Mouse (Mus musculus) embryo, embryonic 10.5 days (tissue): ENCODE results near the gene Slc8a1.
A peak's percentile ranks its signal among the peaks of the same experiment; 100 is the strongest.

Source experiments
- DNase-seq: peaks from one replicate; pipeline ENCODE4 v3.0.0-alpha.2; 2015; ENCODE audit warnings: low spot score

The Slc8a1 gene

DNA sequence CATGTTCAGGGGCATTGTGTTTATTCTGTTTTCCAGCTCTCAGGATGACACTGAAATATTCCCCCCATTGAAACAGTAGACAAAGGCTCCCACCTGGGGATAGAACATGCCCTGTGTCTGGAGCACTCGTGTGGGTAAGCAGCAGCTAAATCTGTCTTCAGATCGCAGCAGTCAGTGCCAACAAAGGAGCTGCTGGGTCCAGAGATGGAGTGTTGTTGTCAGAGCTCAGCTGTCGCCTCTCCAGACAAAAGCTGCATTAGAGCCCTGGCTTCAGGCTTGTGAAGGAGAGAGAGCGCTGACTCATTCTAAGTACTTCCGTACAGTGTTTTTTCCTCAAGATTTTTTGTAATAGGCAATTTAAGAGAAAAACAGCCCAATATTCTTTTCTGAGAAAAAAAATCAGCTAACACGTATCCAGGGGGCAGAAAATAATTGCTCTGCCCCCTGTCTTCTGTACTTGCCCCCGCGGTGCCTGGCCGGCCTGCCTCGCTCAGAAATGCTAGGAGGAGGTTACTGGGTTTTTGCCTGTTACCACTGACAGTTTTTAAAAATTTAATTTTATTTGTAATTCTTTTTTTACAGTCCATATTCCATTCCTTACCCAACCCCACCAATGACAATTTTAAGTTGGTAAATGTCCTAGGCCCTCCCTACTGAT, 318.2 kb downstream of the Slc8a1 start:
- peak; percentile 62 for DNase-seq

DNA sequence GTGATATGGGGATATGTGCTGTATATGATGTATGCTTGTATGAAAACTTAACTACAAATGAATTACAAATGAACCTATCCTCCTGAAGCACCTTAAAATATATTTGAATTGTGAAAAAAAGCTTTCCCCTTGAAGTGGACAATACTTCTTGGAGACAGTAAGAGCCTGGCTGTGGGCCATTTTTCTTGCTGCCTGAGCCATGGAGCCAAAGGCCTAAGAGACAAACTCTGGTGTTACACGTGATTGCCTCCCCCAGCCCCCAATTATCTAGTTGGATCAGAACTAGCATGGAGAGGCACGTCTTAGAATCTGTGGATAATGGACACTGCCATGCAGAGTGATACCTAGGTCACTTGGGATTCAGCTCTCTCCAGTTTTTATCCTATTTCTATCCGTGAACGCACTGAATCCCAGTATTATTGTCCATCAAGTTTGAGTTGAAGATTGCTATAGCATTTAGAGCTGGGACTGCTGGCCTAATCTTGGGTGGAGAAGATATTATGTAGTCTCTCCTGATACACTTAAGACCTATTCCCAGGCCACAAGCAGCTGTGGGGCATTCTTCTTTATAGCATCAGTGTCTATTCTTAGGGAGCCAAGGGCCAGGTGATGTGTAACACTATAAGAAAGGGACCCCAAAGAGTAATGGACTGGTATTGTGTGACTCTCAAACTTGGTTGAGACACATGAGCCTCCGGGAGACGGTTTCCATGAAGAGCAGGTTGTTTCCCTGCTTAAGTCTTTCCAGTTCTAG, 321.6 kb downstream of the Slc8a1 start:
- no peak for DNase-seq

DNA sequence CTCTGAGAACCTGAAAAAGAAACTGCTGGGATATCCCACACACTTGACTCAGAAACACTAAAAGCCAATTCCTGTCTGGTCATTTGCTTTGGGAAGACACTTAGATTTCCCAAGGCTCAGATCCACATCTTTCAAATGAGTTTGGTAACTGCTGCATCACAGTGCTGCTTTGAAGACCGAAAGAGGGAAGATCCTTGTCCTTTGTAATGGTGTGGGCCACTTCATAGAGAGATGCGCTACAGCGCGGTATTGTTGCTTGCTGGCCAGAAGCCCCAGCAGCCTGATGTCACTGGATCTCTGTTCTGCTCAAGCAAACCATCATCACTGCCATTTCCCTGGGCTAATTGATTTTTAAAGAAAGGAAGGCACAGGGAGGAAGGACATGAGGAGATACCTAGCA, 325.4 kb downstream of the Slc8a1 start:
- DNase-seq: no peak

DNA sequence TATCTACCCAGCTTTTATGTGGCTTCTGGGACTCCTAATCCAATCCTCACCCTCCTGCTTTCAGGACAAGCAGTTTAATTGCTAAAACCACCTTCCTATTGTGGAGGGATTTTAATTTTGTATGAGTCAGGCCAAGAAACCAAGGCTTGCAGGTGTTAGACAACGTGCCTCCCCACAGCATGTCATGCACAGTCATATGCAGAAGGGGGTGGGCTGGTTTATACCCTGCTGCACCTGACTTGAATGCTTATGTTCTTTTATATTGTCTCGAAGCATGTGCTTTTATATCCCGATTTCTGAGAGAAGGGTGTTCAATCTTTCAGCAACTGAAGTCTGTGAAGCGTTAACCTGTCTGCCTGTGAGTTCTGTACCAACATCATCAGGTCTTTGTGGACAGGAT, 334.0 kb downstream of the Slc8a1 start:
- DNase-seq: no peak

DNA sequence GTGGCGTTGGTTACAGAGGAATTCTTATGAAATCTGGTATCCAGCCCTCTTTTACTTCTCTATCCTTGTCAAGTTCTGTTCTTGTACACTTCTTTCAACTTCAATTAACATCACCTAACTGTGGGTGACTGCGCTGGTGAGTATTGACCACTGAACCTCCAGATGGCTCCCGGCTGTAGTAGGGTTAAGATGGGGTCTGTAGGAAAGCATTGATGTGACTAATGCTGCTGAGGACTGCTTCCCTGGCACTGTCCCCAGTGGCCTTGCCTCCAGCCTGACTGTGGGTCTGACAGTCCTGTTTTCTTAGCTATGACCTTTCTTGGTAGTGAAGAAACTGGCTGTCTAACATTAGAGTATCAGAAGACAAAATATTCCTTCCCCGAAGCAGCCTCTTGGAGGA, 335.1 kb downstream of the Slc8a1 start:
- DNase-seq: no peak

DNA sequence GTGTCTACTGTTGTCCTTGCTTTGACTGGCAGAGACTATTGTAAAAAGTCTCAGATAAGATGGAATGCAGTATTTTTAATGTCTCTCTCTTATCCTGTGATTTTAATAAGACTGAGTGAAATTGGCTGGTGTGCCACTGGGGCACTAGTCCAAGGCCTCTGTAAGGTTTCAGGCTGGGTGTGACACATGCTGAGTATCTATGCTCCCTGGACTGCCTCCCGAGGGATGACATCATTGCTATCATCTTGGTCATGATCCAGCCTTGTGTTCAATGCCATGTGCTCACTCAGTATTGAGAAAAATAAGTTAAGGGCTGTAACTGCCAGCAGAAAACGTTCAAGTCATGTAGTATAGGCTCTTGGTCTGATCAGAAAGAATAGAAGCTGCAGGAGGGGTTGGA, 335.5 kb downstream of the Slc8a1 start:
- no peak for DNase-seq

DNA sequence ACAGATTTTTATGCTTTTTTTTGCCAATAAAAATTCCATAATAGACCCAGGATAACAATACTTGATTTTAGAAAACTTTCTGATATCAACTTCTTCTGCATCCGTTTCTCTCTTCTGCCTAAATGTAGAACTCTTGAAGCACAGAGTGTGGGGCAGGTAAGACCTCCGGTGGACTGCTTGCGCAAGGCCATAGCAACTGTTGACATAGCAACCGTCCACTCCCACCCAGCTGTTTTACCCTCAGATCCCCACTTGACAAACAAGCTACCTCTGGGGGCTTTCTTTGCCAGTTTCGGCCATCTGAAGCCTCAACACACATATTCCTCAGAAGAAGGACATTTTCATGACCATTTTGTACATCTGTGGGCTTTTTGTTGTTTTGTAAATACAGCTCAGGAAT, 337.8 kb downstream of the Slc8a1 start:
- DNase-seq: peak; percentile 26

DNA sequence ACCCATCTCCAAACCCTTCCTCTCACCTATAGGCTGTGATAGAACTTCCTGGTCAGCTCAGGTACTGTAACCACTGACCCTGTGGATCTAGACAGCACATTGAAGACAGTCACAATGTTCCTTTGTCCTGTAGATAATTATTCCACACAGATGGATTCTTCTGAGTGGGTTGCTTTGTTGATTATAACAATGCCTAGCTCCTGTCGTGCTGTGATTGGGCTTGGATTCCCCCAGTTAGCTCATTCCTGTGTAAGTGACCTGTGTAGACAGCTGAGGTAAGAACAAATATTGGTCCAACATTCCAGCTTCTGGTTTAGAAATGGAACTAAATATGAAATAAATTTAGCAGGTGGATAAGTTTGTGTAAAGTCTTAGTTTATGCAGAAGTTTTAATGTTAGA, 340.7 kb downstream of the Slc8a1 start:
- DNase-seq: no peak

DNA sequence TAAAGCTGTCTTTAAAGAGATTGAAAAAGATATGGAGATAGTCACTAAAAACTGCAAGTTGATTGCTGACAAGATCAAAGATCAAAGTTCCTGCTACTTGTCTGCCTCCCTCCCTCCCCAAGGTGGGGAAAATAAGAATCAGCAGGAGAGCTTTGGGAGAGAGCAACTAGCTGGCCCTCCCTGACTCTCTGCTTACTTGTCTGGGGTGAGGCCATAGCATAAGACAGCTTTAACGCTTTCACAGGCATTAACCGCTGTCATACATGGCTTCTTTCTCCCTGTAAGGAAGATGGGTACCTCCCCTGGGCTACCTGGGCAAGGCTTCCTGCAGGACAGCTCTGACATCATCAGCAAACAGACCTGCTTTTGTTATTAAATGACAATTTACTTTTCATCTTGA, 344.1 kb downstream of the Slc8a1 start:
- no peak for DNase-seq

DNA sequence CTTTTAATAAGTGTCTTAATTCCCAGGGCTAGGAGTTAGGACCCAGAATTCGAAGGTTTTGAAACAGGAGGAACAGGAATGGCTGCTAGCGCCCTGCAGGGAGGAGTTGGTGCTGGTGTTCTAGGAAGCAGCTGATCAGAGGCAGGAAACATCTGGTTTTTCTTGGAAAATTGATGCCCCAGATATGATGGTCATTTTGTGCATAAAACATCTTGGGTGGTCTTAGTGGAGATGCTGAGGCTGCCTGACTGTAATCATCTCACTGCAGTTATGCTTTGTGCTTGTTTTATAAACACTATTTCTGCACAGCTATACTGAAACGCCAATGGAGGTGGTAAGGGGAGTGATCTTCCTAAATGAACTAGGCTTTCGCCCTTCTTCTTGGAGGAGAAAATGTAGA, 345.1 kb downstream of the Slc8a1 start:
- DNase-seq: no peak

DNA sequence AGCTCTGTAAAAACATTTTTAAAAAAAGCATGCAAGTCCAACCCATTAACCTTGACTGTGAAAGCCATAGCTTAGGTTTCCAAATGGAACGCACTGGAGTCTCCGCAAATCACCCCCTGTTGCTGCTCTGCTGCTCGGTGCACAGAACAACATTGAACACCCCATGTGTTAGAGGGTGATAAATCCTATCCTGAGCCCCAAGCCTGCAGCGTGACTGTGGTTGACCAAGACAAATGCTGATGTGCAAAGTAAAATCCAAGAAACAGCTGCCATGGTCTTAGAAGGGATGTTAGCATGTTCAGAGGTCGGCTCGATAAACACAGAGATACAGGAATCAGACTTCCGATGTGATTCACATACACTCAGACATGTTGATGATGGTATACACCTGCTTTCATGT, 346.7 kb downstream of the Slc8a1 start:
- no peak for DNase-seq

DNA sequence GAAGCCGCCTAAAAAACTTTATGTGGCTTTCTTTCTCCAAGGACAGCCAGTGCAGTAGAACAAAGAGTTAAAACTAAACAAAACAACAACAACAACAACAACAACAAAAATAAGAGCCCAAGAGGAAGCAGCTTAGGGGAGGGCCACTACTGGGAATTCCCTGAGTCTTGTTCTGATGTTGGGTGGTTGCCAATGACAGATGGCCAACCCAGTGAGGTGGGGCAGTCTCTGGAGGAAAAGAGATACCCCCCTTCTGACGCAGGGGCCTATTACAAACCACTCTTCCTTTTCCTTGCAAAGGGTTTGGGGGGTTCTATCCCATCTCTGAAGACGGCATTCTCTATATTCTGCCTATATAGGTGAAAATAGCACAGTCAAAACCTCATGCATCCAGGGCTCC, 347.4 kb downstream of the Slc8a1 start:
- no peak for DNase-seq

DNA sequence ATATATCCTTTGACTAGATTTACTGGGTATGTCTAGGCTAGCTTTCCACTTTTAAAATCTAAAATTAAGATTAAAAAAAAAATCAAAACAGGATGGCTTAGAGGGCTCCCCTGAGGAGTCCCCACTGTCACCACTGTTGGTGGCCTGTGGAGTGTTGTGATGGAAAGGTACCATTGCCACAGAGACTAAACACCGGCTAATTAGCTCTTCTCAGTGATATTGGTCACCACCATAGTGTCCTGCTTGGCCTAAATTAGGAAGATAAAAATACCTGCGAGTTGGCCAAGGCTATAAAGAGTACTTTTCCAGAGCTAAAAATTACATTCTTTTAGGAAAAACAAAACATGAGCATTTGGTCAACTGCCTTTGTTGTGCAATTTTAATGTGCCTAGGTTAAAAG, 352.1 kb downstream of the Slc8a1 start:
- DNase-seq: no peak

DNA sequence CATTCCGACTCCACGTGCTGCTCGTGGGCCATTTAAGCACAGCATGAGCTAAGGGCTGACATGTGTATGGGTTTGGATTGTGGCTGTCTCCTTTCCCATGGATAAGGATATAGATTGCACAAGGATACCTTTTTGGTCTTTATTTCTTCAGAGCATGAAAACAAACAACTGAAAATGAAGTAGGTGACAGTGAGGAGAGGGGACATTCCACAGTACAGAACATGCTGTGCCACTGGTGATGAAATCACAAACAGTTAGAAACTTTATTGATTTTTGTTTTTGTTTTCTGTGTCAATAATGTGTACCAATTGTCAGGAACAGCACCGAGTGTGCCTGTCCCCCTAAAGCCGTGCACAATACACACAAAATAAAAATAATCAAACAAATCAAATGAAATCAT, 352.7 kb downstream of the Slc8a1 start:
- DNase-seq: no peak

DNA sequence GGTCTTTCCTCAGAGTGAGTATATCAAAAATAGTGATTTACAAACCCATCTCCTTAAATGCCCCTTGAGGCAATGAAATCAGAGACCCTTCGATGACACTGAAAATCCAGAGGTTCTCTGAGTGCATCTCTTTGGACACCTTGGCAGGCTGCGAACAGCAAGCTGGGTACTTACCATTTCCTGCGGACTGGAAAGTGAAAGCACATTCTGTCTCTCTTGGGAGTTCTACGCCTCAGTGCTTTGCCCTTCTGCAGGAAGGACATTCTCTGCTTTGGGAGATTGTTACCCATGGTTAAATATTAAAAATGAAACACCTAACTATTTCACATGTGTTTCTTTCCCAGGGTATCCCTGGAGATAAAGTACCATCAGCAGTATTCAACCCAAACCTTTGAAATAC, 354.7 kb downstream of the Slc8a1 start:
- no peak for DNase-seq

DNA sequence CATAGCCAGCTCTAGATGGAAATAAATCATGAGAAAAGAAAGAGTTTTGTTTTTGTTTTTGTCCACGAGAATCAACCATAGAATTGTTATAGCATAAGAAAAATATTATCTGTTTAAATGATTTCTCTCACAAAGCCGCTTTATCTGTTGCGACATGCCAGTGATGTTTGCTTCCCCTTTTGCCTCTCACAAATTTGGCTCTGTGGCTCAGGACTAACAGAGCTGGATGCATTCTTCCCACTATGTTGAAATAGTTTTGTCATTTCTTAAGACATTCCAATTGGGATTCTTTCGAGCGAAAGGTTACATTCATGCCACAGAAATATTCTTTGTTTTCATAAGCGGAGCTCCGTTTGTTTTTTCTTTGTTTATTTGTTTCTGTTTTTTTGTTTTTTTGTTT, 359.7 kb downstream of the Slc8a1 start:
- DNase-seq: no peak

DNA sequence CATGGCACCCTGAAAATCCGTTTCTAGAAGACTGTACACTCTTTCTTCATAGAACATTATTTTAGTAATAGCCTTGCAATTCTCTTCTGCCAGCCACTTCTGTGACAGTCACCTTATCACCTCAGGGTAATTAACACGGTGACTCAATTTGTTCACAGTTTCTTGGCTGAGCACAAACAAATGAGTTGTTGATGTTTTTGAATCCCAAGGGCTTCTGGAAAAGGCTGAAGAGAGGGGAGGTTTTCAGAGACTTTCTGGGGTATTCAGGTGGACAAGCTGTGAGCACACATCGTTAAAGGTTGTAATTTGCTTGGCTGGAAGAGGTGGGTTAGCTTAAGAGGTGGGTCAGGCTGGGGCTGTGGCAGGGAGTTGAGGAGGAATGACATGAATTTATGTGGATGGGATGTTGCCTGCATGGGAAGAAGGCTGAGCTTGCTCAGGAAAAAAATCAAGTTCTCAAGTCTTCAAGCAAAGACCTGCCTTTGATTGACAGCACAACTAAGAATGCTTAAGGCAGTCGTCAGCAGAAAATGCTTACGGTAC, 360.3 kb downstream of the Slc8a1 start:
- no peak for DNase-seq

DNA sequence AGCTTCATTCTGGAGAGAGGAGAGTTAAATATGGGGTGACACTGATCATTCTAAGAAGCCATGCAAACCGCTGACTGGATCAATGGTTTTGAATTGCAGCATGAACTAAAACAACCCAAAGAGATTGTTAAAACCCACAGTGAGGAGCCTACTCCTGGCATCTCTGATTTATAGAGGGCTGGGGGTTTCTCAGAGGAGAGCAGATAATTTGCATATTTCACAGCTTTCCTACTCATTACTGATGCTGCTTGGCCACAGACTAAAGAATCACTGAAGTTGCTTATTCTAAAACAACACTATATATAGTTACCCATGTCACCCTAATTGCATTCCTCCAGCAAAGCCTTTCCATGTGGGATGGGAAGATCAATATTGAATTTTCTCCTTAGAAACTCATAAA, 361.0 kb downstream of the Slc8a1 start:
- peak; percentile 14 for DNase-seq

DNA sequence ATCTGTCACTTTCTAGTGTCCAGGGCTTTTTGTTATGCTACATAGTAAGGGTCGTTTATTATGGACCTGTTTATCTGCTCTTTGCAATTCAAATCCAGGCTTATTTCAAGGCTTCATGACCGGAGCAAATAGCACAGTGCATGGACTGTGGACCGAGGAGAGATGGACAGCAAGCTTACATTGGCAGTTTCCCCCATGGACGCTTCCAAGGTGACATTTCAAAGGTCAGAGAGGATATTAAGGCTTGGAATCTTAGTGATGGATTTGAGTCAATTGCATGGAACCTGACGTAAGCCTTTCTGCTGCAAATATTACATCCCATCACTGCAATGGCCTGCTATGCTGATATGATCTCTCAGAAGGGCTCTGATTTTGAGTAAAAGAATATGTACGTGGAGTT, 362.3 kb downstream of the Slc8a1 start:
- no peak for DNase-seq

DNA sequence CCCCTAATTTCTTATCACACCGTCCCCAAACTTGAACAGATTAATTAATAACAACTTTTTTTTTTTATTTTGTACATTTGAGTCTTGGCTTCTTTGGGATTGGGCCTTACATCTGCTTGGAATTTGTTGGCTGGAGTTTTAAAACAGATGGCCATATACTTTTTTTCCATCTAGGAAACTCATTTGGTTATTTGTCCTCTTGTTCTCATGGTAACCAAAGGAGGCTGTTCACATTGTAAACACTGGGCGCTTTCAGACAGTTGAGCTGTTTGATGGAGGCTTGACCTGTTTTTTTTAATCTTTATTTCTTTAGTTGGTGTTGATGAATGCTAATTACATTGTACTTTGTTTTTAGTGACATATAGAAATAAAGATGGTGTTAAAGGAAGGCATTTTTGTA, 369.1 kb downstream of the Slc8a1 start:
- DNase-seq: no peak

DNA sequence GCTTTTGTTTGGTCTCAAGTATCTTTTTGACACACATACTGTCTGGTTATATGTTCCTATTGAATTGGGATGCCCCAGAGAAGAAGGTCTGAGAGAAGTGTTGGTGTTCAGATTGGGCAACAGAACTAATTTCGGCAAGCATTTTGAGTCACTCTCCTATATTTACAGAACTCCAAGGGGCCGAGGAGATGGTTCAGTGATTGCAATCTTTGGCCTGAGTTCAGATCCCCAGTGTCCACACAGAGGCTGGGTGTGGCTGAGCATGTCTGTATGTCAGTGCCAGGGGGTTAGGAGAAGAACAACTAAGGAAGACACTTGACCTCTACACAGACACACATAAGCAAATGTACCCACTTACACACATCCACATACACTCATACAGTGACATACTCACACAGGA, 369.7 kb downstream of the Slc8a1 start:
- no peak for DNase-seq

DNA sequence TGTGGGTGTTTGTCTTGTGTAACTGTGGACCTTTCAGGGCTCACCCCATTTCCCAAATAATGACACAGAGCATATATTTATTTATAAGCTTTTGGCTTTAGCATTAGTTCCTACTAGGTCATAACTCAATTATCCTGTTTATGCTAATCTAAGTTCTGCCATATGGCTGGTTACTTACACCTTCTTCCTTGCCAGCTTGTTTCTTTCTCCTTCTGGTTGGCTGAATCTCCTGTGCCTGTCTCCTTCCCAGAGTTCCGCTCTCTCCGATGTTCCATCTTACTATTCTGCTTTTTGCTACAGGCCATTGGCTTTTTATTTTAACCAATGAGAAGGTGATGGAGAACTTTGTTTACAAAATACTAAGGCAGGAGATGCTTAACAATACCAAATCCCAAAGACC, 374.8 kb downstream of the Slc8a1 start:
- no peak for DNase-seq

DNA sequence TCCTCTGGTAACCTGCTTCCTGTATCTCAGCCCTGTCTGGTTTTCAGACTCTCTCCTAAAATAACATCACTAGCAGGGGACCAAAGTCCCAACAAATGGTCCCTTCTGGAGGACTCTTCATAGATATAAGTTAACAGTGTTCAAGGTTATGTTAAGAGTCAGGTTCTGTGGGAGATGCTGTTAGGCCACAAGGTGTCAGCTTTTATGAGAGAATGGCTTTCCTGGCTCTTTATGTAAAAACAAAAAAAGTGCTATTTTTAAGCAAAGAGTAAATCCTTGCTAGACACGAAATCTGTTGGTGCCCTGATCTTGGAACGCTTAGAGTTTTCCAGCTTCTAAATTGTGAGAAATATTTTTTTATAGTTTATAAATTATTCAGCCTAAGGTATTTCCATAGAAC, 377.6 kb downstream of the Slc8a1 start:
- DNase-seq: no peak

DNA sequence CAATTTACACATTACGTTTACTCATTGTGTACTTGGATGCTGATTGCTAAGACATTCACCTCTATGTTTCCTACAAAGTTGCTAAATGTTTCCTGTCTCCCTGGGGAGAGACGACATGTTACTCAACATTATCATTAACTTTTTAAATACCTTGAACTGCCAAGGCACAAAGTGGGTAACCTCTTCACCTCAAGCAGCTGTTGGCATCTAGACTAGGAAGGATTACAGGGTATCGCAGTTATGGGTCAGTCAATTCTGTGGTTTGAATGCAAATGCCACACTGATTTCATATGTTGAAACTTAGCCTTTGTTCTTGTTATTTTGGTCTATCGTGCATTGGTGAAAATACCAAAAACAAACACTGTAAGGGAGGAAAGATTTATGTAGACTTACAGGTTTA, 378.1 kb downstream of the Slc8a1 start:
- DNase-seq: no peak
